Mouse (Mus musculus): Measurements from ENCODE around the gene Hpse. TPM values are rescaled to one million over a fixed set of nuclear protein-coding genes. Genes with fewer than 3 reads are reported as not detected.
A peak's percentile ranks its signal among the peaks of the same experiment; 100 is the strongest.

Gene Hpse
- polyA plus RNA-seq, 1 experiment: 5.4 TPM

GRCm38 (mm10) chr5:100658460-100658859, 61.1 kb downstream of the Hpse start:
- H3K36me3 ChIP-seq (ENCODE audit: control insufficient read depth, insufficient read depth, low read length): peaks cover 51% of the 10 kb centered on the region
- H3K4me3 ChIP-seq (ENCODE audit: low read depth, low read length): no peak overlapping the region
- WGBS: 66% methylated on average over 6 of the region's 6 CpGs
- no peaks in the 10 kb centered on the region for H3K27me3 ChIP-seq (ENCODE audit: control insufficient read depth, insufficient read depth, low read length)
- no peak overlapping the region for H3K27ac ChIP-seq (ENCODE audit: insufficient read depth, low read depth, low read length)
- peaks cover 19% of the 10 kb centered on the region for H3K4me1 ChIP-seq (ENCODE audit: control insufficient read depth, insufficient read depth, insufficient read length, low read length)
- TF ChIP-seq POLR2A (IDR thresholded peaks at IDR 0.05; ENCODE audit: low read depth, low read length): no peak
- no peak for TF ChIP-seq CTCF (IDR thresholded peaks at IDR 0.05; ENCODE audit: extremely low read depth, insufficient read length, insufficient replicate concordance, low read depth, low read length)

- H3K27me3 ChIP-seq (ENCODE audit: control insufficient read depth, insufficient read depth, low read length): no peaks in the 10 kb centered on the region
- H3K4me3 ChIP-seq (ENCODE audit: low read depth, low read length): no peak overlapping the region
- peak overlapping the region; percentile 29; the same call in 1 of the 2 replicates for H3K27ac ChIP-seq (ENCODE audit: insufficient read depth, low read depth, low read length)
- TF ChIP-seq POLR2A (IDR thresholded peaks at IDR 0.05; ENCODE audit: low read depth, low read length) (no peak), CTCF (IDR thresholded peaks at IDR 0.05; ENCODE audit: extremely low read depth, insufficient read length, insufficient replicate concordance, low read depth, low read length) (no peak)
- H3K36me3 ChIP-seq (ENCODE audit: control insufficient read depth, insufficient read depth, low read length): peaks cover 46% of the 10 kb centered on the region
- H3K4me1 ChIP-seq (ENCODE audit: control insufficient read depth, insufficient read depth, insufficient read length, low read length): peaks cover 27% of the 10 kb centered on the region
- 78% methylated on average over 6 of the region's 6 CpGs for WGBS
These were observed 63.2 kb downstream of the Hpse start for GRCm38 (mm10) chr5:100656352-100656751.

- WGBS: 66% methylated on average over 9 of the region's 9 CpGs
- TF ChIP-seq POLR2A (IDR thresholded peaks at IDR 0.05; ENCODE audit: low read depth, low read length) (no peak), CTCF (IDR thresholded peaks at IDR 0.05; ENCODE audit: extremely low read depth, insufficient read length, insufficient replicate concordance, low read depth, low read length) (no peak)
These were observed 67.2 kb downstream of the Hpse start for GRCm38 (mm10) chr5:100652327-100652726.

GRCm38 (mm10) chr5:100651486-100651885, 68.0 kb downstream of the Hpse start:
- 72% methylated on average over 10 of the region's 10 CpGs for WGBS
- H3K27me3 ChIP-seq (ENCODE audit: control insufficient read depth, insufficient read depth, low read length): no peaks in the 10 kb centered on the region
- H3K4me1 ChIP-seq (ENCODE audit: control insufficient read depth, insufficient read depth, insufficient read length, low read length): peaks cover 41% of the 10 kb centered on the region
- H3K36me3 ChIP-seq (ENCODE audit: control insufficient read depth, insufficient read depth, low read length): peaks cover 18% of the 10 kb centered on the region
- no peak for TF ChIP-seq CTCF (IDR thresholded peaks at IDR 0.05; ENCODE audit: extremely low read depth, insufficient read length, insufficient replicate concordance, low read depth, low read length)
- TF ChIP-seq POLR2A (IDR thresholded peaks at IDR 0.05; ENCODE audit: low read depth, low read length): no peak
- H3K4me3 ChIP-seq (ENCODE audit: low read depth, low read length): no peak overlapping the region; the same call in 1 of the 2 replicates
- peak overlapping the region; percentile 94 for H3K27ac ChIP-seq (ENCODE audit: insufficient read depth, low read depth, low read length)

More at GRCm38 (mm10) chr5:100652327-100652726, 67.2 kb downstream of the Hpse start:
- Histone ChIP-seq H3K27ac (ENCODE audit: insufficient read depth, low read depth, low read length) (no peak overlapping the region), H3K4me1 (ENCODE audit: control insufficient read depth, insufficient read depth, insufficient read length, low read length) (peaks cover 40% of the 10 kb centered on the region), H3K27me3 (ENCODE audit: control insufficient read depth, insufficient read depth, low read length) (no peaks in the 10 kb centered on the region), H3K36me3 (ENCODE audit: control insufficient read depth, insufficient read depth, low read length) (peaks cover 25% of the 10 kb centered on the region), H3K4me3 (ENCODE audit: low read depth, low read length) (no peak overlapping the region)

- Histone ChIP-seq H3K27ac (ENCODE audit: insufficient read depth, low read depth, low read length) (peak overlapping the region; percentile 94), H3K4me3 (ENCODE audit: low read depth, low read length) (no peak overlapping the region), H3K27me3 (ENCODE audit: control insufficient read depth, insufficient read depth, low read length) (no peaks in the 10 kb centered on the region), H3K4me1 (ENCODE audit: control insufficient read depth, insufficient read depth, insufficient read length, low read length) (peaks cover 45% of the 10 kb centered on the region), H3K36me3 (ENCODE audit: control insufficient read depth, insufficient read depth, low read length) (peaks cover 14% of the 10 kb centered on the region)
- WGBS: 53% methylated on average over 7 of the region's 7 CpGs
- TF ChIP-seq CTCF (IDR thresholded peaks at IDR 0.05; ENCODE audit: extremely low read depth, insufficient read length, insufficient replicate concordance, low read depth, low read length) (no peak), POLR2A (IDR thresholded peaks at IDR 0.05; ENCODE audit: low read depth, low read length) (no peak)
These were observed 68.5 kb downstream of the Hpse start for GRCm38 (mm10) chr5:100650969-100651368.

GRCm38 (mm10) chr5:100648546-100648945, 71.0 kb downstream of the Hpse start:
- 28% methylated on average over 6 of the region's 6 CpGs for WGBS
- TF ChIP-seq CTCF (IDR thresholded peaks at IDR 0.05; ENCODE audit: extremely low read depth, insufficient read length, insufficient replicate concordance, low read depth, low read length): no peak
- H3K27me3 ChIP-seq (ENCODE audit: control insufficient read depth, insufficient read depth, low read length): no peaks in the 10 kb centered on the region
- peak overlapping the region; percentile 99 for H3K27ac ChIP-seq (ENCODE audit: insufficient read depth, low read depth, low read length)
- peak overlapping the region; percentile 5; the same call in 1 of the 2 replicates for H3K4me3 ChIP-seq (ENCODE audit: low read depth, low read length)
- H3K4me1 ChIP-seq (ENCODE audit: control insufficient read depth, insufficient read depth, insufficient read length, low read length): peaks cover 59% of the 10 kb centered on the region
- no peaks in the 10 kb centered on the region for H3K36me3 ChIP-seq (ENCODE audit: control insufficient read depth, insufficient read depth, low read length)

GRCm38 (mm10) chr5:100648046-100648445, 71.5 kb downstream of the Hpse start:
- H3K4me1 ChIP-seq (ENCODE audit: control insufficient read depth, insufficient read depth, insufficient read length, low read length): peaks cover 64% of the 10 kb centered on the region
- TF ChIP-seq POLR2A (IDR thresholded peaks at IDR 0.05; ENCODE audit: low read depth, low read length) (no peak), CTCF (IDR thresholded peaks at IDR 0.05; ENCODE audit: extremely low read depth, insufficient read length, insufficient replicate concordance, low read depth, low read length) (no peak)
- peak overlapping the region; percentile 99 for H3K27ac ChIP-seq (ENCODE audit: insufficient read depth, low read depth, low read length)
- H3K4me3 ChIP-seq (ENCODE audit: low read depth, low read length): peak overlapping the region; percentile 5; the same call in 1 of the 2 replicates
- H3K36me3 ChIP-seq (ENCODE audit: control insufficient read depth, insufficient read depth, low read length): no peaks in the 10 kb centered on the region
- no peaks in the 10 kb centered on the region for H3K27me3 ChIP-seq (ENCODE audit: control insufficient read depth, insufficient read depth, low read length)
- WGBS: 21% methylated on average over 10 of the region's 10 CpGs

Measured in small intestine, adult 2 months (tissue).